Mouse (Mus musculus): ENCODE results near the gene Cep152. TPM values are rescaled to one million over a fixed set of nuclear protein-coding genes. Genes with fewer than 3 reads are reported as not detected.

Cep152 gene
- 2.8 and 3.0 TPM in 2 replicates for polyA plus RNA-seq (2015; fragmentation: Nextera tagmentation; extraction: Ambion mirVana)

DNA sequence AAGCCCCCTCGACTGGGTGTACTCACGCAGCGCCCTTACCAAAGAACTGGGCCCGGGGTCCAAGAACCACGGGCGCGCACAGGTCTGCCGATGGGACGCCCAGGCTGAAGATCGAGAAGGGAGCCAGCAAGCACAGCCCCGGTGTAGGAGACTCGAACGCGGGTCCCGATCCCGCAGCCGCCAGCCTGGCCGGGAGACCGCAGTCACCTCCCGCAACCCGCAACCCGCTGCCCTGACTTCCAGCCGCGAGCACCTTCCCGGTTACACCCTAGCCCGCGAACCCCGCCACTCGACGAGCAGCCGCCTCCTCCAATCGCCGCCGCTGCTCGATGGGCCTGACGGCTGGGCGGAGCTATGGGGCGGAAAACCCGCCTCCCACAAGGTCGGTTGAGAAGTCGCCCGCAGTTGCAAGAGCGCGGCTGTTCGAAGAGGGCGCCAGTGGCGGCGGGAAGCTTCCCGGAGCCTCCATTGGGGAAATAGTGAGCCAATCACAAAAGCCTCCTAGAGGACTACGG is at the start of gene Cep152:
TSS of gene Cep152 (minus strand) at position 277 of the 515 bp plus-strand sequence.
- Histone ChIP-seq H3K4me2 (peak within 1 kb of the TSS; percentile 67), H3K9me3 (no peaks in the 10 kb centered on the region), H3K9ac (peak within 1 kb of the TSS; percentile 50), H3K4me3 (peak within 1 kb of the TSS; percentile 73), H3K4me1 (peaks cover 22% of the 10 kb centered on the region), H3K27me3 (replicated peaks) (no peaks in the 10 kb centered on the region), H3K27ac (no peak within 1 kb of the TSS), H3K36me3 (replicated peaks) (no peaks in the 10 kb centered on the region)
- ATAC-seq (replicated peaks): peak; percentile 99
- WGBS: under 1% methylated on average over 50 of the region's 50 CpGs

DNA sequence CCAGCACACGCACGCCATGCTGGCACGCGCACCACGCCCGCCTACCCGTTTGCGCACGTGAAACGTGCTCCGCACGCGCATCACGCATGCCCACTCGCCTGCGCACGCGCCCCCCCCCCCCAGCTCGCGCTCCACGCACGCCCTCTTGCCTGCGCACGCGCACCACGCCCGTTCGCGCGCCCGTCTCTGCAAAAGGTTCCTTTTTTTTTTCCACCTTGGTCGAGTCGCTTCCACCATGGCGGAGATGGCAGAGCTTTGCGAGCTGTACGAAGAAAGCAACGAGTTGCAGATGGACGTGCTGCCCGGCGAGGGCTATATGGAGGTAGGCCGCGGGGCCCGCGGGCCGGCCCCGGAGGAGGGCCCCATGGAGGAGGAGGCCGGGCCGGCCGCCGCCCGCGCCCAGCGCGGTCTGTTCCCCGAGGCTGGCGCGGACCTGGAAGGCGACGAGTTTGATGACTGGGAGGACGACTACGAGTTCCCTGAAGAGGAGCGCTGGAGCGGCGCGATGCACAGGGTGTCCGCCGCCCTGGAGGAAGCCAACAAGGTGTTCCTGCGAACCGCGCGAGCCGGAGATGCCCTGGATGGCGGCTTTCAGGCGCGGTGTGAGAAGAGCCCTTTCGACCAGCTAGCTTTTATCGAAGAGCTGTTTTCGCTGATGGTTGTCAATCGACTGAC is 48.2 kb upstream of the Cep152 start, which contains the start of gene Eid1:
TSS of gene Eid1 (plus strand) at position 139 of the 675 bp plus-strand sequence.
- Histone ChIP-seq H3K27me3 (replicated peaks) (no peaks in the 10 kb centered on the region), H3K4me1 (peaks cover 11% of the 10 kb centered on the region), H3K27ac (peak within 1 kb of the TSS; percentile 98), H3K4me3 (peak within 1 kb of the TSS; percentile 81), H3K36me3 (replicated peaks) (no peaks in the 10 kb centered on the region), H3K9me3 (no peaks in the 10 kb centered on the region), H3K4me2 (peak within 1 kb of the TSS; percentile 64), H3K9ac (peak within 1 kb of the TSS; percentile 95)
- WGBS: under 1% methylated on average over 64 of the region's 79 CpGs
- peak; percentile 96 for ATAC-seq (replicated peaks)

DNA sequence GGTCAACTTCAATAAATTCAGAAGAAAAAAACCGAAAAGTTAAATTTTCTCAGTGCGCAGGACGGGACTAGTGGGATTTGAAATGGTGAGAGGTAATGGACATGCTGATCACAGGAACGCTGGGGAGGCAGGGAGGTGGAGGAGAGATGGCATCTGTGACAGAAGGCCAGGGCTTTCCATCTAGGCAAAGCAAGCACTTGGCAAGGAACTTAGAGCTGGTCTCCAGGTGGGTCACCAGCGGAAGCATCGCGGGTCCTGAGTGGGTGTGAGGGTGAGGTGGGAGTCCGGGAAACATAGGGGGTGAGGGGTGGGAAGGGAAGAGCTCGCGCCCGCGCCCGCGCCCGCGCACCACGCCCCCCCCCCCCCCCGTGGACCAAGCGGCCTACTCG is 47.6 kb upstream of the Cep152 start:
- ATAC-seq (replicated peaks): no peak; the same call in 1 of the 2 replicates
- 29% methylated on average over 8 of the region's 20 CpGs for WGBS
- H3K27me3 ChIP-seq (replicated peaks): no peaks in the 10 kb centered on the region
- peak overlapping the region; percentile 64 for H3K4me2 ChIP-seq
- H3K4me3 ChIP-seq: peak overlapping the region; percentile 81
- no peaks in the 10 kb centered on the region for H3K36me3 ChIP-seq (replicated peaks)
- peaks cover 11% of the 10 kb centered on the region for H3K4me1 ChIP-seq
- H3K27ac ChIP-seq: peak overlapping the region; percentile 98
- H3K9me3 ChIP-seq: no peaks in the 10 kb centered on the region
- H3K9ac ChIP-seq: peak overlapping the region; percentile 59

DNA sequence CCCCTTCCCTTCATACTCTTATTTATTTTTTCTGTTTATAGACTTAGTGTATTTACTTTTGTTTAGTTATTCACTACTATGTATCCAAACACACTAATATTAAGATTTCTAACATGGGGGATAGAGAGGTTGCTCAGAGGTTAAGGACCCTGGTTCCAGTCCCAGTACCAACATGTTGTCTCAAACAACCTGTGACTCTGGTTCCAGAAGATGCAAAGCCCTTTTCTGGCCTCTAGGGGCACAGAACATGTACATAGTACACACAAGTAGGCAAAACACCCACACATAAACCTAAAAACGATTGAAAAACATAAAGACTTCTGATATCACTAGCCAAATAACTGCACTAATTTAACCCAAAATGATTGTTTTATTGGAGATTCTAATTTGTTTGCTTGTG is 45.9 kb upstream of the Cep152 start:
- Histone ChIP-seq H3K27ac (no peak overlapping the region), H3K4me3 (no peak overlapping the region), H3K36me3 (replicated peaks) (no peaks in the 10 kb centered on the region), H3K4me1 (peaks cover 11% of the 10 kb centered on the region), H3K27me3 (replicated peaks) (no peaks in the 10 kb centered on the region), H3K4me2 (no peak overlapping the region), H3K9me3 (no peaks in the 10 kb centered on the region), H3K9ac (no peak overlapping the region)
- ATAC-seq (replicated peaks): no peak
- 64% methylated on average over 1 of the region's 1 CpGs for WGBS

DNA sequence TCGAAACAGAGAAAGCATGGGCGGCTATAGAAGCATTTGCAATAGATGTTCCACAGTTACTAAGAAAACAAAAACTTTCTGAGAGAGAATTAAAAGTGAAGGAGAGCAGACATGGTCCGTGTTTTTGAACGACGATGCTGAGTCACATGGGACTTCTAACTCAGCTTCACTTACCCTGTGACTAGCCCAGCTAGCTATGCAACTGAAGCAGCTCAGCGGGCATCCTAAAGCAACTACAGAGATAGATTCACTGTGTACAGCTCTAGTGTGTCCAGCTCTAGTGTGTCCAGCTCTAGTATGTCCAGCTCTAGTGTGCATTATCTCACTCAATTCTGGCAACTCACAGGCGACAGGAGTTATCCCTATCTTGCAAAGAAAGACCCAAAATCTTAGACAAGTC is 42.8 kb upstream of the Cep152 start:
- no peak overlapping the region for H3K4me2 ChIP-seq
- 88% methylated on average over 7 of the region's 7 CpGs for WGBS
- H3K4me3 ChIP-seq: no peak overlapping the region
- ATAC-seq (replicated peaks): no peak
- H3K27me3 ChIP-seq (replicated peaks): no peaks in the 10 kb centered on the region
- H3K36me3 ChIP-seq (replicated peaks): no peaks in the 10 kb centered on the region
- H3K27ac ChIP-seq: no peak overlapping the region
- no peaks in the 10 kb centered on the region for H3K4me1 ChIP-seq
- no peaks in the 10 kb centered on the region for H3K9me3 ChIP-seq
- no peak overlapping the region for H3K9ac ChIP-seq

DNA sequence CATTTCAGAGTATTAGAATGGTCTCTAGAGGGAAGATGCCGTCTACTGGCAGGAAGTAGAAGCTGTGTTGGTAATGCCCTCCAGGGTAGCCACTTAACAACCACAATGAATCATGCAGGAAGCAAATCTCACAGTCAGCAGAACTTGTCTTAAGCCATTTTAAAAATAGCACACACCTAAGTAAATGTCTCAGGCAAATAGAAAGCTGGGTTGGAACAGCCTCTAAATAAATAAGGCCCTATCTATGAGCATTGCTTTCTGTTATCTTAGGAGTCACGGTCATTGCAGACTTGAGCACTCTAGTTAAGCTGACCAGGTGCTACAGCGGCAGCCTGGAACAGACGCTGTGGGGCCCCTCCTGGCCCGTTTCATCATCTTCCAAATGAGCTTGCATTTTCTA is 42.3 kb upstream of the Cep152 start:
- no peak overlapping the region for H3K27ac ChIP-seq
- H3K9me3 ChIP-seq: no peaks in the 10 kb centered on the region
- no peaks in the 10 kb centered on the region for H3K27me3 ChIP-seq (replicated peaks)
- H3K9ac ChIP-seq: no peak overlapping the region
- no peaks in the 10 kb centered on the region for H3K4me1 ChIP-seq
- ATAC-seq (replicated peaks): no peak
- WGBS: 69% methylated on average over 5 of the region's 5 CpGs
- no peak overlapping the region for H3K4me2 ChIP-seq
- no peak overlapping the region for H3K4me3 ChIP-seq
- no peaks in the 10 kb centered on the region for H3K36me3 ChIP-seq (replicated peaks)

DNA sequence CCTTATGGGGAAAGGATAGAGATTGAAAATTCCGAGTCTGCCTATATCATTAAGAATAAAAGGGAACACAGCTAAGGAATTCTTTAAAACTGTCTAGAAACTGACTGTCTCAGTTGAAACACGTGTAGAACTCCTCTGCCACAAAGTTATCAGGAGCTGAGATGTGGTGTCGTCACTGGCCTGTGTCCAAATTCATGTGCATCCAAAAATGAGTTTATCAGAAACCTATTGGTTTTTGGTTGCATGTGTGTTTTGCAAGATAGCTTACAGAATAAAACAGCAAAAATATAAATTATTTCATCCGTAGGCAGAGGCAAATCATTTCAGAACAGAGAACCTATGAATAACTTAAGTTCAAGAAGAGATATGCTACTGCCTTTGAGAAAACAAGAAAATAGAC is 41.8 kb upstream of the Cep152 start:
- 81% methylated on average over 4 of the region's 4 CpGs for WGBS
- Histone ChIP-seq H3K4me3 (no peak overlapping the region), H3K27ac (no peak overlapping the region), H3K4me2 (no peak overlapping the region), H3K9ac (no peak overlapping the region), H3K9me3 (no peaks in the 10 kb centered on the region), H3K4me1 (no peaks in the 10 kb centered on the region), H3K27me3 (replicated peaks) (no peaks in the 10 kb centered on the region), H3K36me3 (replicated peaks) (no peaks in the 10 kb centered on the region)
- no peak for ATAC-seq (replicated peaks)

DNA sequence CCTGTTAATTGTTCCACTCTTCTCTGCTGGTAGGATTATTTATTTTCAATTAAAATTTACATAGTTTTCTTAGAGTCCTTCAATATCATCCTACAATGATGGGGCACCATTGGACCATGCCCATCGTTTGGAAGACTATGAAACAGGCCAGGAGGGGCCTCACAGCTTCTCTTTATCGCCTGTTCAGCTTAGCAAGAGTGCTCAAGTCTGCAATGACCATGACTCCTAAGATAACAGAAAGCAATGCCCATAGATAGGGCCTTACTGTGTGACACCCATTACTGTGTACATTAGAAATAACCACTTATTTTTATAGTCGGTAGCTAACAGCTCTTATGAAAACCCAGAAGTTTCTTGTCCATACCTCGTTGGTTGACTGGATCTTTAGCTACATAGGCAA is 41.0 kb upstream of the Cep152 start:
- WGBS: 88% methylated on average over 4 of the region's 4 CpGs
- no peak for ATAC-seq (replicated peaks)

DNA sequence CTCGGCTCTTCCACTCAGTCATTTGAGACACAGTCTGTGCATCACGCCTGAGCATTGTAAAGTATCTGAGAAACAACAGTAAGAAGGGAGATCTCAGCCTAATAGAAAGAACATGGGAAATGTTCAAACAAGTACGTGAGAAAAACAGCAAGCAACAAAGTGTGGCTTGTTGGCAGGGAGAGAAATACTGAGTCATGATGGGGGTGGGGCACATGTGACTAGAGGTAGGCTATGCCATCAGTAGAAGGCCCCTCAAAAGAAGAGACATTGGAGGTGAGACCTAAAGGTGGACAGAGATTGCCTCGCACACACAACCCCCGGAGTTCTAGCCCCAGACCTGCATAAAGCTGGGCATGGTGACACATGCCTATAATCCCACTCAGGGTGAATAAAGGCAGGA is 40.3 kb upstream of the Cep152 start:
- H3K27me3 ChIP-seq (replicated peaks): no peaks in the 10 kb centered on the region
- H3K9ac ChIP-seq: no peak overlapping the region
- no peaks in the 10 kb centered on the region for H3K9me3 ChIP-seq
- H3K4me3 ChIP-seq: no peak overlapping the region
- no peaks in the 10 kb centered on the region for H3K36me3 ChIP-seq (replicated peaks)
- 92% methylated on average over 5 of the region's 5 CpGs for WGBS
- peaks cover 7% of the 10 kb centered on the region for H3K4me1 ChIP-seq
- no peak overlapping the region for H3K27ac ChIP-seq
- no peak overlapping the region for H3K4me2 ChIP-seq
- ATAC-seq (replicated peaks): no peak

More for the DNA sequence above, 41.0 kb upstream of the Cep152 start:
- Histone ChIP-seq H3K36me3 (replicated peaks) (no peaks in the 10 kb centered on the region), H3K4me3 (no peak overlapping the region), H3K27me3 (replicated peaks) (no peaks in the 10 kb centered on the region), H3K27ac (no peak overlapping the region), H3K9me3 (no peaks in the 10 kb centered on the region), H3K9ac (no peak overlapping the region), H3K4me2 (no peak overlapping the region), H3K4me1 (no peaks in the 10 kb centered on the region; the same call in 1 of the 2 replicates)

DNA sequence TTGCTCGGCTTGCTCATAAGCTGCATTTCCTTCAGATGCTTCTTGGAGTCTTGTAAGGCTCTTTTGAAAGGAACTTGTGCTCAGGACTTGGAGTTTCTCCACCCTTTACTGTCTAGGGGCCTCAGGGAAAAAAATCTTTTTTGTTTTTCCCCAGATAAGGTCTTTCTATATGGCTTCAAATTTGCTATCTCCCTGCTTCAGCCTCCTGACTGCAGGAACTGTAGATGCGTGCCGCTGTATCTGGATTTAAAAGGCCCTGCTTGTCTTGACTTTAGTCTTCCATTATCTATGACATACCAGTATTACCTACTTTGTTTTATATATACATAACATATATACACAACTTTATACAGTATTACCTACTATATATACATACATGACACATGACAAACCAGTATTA is 37.6 kb upstream of the Cep152 start:
- Histone ChIP-seq H3K27me3 (replicated peaks) (no peaks in the 10 kb centered on the region), H3K27ac (no peak overlapping the region), H3K4me3 (no peak overlapping the region), H3K4me2 (no peak overlapping the region), H3K9ac (no peak overlapping the region), H3K9me3 (no peaks in the 10 kb centered on the region), H3K4me1 (peaks cover 8% of the 10 kb centered on the region), H3K36me3 (replicated peaks) (no peaks in the 10 kb centered on the region)
- ATAC-seq (replicated peaks): no peak
- 82% methylated on average over 3 of the region's 3 CpGs for WGBS

DNA sequence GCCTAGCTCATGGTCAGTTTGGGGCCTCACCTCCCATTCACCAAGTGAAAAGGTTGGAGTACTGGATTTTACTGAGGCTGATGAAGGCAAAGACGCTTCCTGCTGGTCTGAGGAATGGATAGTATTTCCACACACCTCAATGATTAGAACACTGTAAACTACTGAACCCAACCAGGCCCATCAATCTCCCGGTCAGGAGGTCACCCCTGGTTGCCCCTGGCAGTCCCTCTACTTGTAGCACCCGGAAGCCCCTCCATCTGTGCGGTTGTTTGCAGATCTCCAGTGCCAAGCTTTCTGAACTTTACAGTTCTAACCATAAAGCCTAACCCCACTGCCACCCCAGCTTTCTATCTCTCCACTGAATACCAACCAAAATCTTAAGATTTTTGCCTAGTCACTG is 36.2 kb upstream of the Cep152 start:
- ATAC-seq (replicated peaks): no peak
- Histone ChIP-seq H3K27me3 (replicated peaks) (no peaks in the 10 kb centered on the region), H3K27ac (no peak overlapping the region), H3K9ac (peak overlapping the region; percentile 27; the same call in 1 of the 2 replicates), H3K4me1 (peaks cover 8% of the 10 kb centered on the region), H3K4me2 (peak overlapping the region; percentile 45), H3K9me3 (no peaks in the 10 kb centered on the region), H3K36me3 (replicated peaks) (no peaks in the 10 kb centered on the region), H3K4me3 (no peak overlapping the region)
- 82% methylated on average over 4 of the region's 4 CpGs for WGBS

DNA sequence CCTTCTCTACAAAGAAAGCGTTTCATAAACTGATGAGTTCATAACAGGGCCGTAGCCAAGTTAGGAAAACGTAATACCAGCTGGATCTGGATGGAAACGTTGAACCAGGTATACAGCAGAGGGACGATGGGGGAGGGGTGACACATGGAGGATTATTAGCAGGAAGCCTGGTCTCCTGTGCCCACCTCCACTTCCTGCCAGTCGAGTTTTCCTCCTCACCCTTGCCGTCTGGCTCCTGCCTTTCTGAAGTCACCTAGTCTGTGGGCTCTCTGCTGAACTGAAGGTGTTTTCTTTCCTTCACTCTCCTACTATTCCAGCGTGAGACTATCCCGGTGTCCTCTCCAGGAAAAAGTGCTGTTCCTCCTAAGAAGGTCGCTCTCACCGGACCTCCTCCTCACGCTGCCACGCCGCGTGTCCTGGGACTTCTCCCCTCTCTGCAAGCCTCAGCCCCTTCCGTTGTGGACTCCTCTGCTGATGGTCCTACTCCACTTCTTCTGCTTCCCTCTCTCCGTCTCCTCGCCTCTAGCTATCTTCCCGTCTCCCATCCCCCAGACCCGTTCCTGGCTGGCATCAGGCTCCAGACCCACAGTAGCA is 35.7 kb upstream of the Cep152 start:
- ATAC-seq (replicated peaks): peak; percentile 80
- H3K27me3 ChIP-seq (replicated peaks): no peaks in the 10 kb centered on the region
- H3K4me3 ChIP-seq: peak overlapping the region; percentile 21
- WGBS: 43% methylated on average over 20 of the region's 20 CpGs
- H3K4me2 ChIP-seq: peak overlapping the region; percentile 45
- peak overlapping the region; percentile 27; the same call in 1 of the 2 replicates for H3K9ac ChIP-seq
- 0 out of 2 replicates have a peak overlapping the region, but pooled peaks have one; percentile 11 for H3K27ac ChIP-seq
- H3K36me3 ChIP-seq (replicated peaks): no peaks in the 10 kb centered on the region
- H3K4me1 ChIP-seq: peaks cover 8% of the 10 kb centered on the region
- no peaks in the 10 kb centered on the region for H3K9me3 ChIP-seq

All from midbrain, embryonic 15.5 days (tissue).